Mouse (Mus musculus) heart, adult 9 months (tissue): ENCODE measurements around the gene Qprt.

Experiments used
- DNase-seq, 2 experiments: peaks; one replicate each; pipeline ENCODE4 v3.0.0; 2022; ENCODE audit warnings: low spot score in 2 of 2

Qprt gene

GRCm38 (mm10) chr7:127121911-127122270 lies at the start of gene Qprt:
Gene Qprt (minus strand): TSS chr7:127122226.
- DNase-seq: no peak

- DNase-seq: no peak
Measured at GRCm38 (mm10) chr7:127166501-127166900, 44.5 kb upstream of the Qprt start.

GRCm38 (mm10) chr7:127165607-127166493 lies 43.8 kb upstream of the Qprt start:
- no peak for DNase-seq

GRCm38 (mm10) chr7:127164002-127164401 lies 42.0 kb upstream of the Qprt start:
- no peak for DNase-seq

DNA sequence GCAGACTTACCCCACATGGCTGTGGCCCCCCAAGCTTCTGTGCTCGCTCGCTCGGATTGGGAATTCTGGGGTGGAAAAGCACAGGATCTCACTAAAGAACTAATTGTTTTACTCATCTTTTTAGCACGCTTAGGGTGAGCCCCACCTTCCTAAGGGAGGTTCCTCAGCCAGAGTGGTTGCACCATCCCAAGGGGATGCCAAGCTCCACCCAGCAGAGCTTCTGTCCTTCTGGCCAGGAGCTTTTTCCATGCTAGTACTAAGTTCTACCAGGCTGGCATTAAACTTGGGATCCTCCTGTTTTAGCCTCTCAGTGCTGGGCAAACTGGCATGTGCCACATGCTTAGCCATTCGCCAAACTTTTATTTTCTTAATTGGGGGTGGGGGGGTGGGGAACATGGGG lies 40.5 kb upstream of the Qprt start:
- DNase-seq: no peak

GRCm38 (mm10) chr7:127157548-127157947 lies 35.5 kb upstream of the Qprt start:
- DNase-seq: peak; percentile 22 to 32

- no peak for DNase-seq
Measured at GRCm38 (mm10) chr7:127153477-127153876, 31.5 kb upstream of the Qprt start.

GRCm38 (mm10) chr7:127152464-127152863 lies 30.4 kb upstream of the Qprt start:
- DNase-seq: no peak

GRCm38 (mm10) chr7:127147901-127148300 lies 25.9 kb upstream of the Qprt start:
- no peak for DNase-seq

GRCm38 (mm10) chr7:127146267-127146603 lies 24.2 kb upstream of the Qprt start:
- no peak for DNase-seq

DNA sequence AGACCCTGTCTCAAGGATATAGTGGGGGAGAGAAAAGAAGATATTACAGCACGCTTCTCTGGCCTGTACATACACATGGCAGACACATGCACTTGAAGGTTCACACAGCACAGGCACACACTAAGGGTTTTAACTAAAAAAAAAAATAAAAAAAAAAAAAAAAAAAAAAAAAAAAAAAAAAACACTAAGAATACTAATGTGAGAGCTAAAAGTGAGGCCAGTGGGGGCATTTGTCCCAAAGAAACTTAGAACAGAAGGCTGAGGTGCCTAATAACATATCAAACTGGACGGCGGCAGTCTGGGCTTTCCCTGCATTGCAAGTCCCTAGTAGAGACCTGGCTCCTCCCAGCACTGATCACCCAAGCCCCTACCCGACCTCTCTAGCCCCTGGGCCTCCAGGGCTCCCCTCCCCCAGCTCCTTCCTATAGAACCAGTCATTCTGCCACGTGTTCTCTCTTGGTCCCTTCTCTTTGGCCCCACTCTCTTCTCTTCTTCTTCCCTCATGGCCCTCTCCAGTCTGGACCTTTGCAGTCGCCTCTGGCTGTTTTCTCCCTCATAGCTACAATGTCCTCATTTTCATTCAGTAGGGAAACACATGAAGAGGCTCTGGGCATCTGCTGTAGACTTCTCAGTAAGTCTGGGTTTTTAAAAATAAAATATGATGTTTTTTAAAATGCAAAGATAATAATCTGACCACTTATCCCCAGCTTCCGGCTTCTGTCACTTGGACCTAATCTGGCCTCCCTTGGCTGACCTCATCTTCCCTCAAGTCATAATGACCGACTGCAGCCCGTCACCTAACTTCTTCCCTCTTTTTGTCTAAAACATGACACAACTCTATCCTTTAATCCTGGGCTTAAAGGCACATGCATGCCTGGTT lies 23.6 kb upstream of the Qprt start:
- no peak for DNase-seq

- DNase-seq: no peak
Measured at GRCm38 (mm10) chr7:127144412-127144811, 22.4 kb upstream of the Qprt start.

- DNase-seq: no peak
Measured at GRCm38 (mm10) chr7:127142666-127143065, 20.6 kb upstream of the Qprt start.

DNA sequence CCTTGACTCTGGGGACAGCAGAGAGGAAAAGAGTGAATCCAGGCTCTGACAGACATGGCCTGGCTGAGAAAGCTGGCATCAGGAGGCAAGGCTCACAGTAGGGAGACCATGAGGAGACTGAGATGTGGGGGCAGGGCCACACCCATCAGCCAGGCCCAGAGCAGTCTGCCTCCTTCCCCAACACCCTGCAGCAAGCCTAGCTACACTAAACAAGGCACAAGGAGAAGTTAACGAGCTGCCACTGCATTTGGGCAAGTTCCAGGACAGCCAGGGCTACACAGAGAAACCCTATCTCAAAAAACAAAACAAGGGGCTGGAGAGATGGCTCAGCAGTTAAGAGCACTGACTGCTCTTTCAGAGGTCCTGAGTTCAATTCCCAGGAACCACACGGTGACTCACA lies 20.2 kb upstream of the Qprt start:
- no peak for DNase-seq

DNA sequence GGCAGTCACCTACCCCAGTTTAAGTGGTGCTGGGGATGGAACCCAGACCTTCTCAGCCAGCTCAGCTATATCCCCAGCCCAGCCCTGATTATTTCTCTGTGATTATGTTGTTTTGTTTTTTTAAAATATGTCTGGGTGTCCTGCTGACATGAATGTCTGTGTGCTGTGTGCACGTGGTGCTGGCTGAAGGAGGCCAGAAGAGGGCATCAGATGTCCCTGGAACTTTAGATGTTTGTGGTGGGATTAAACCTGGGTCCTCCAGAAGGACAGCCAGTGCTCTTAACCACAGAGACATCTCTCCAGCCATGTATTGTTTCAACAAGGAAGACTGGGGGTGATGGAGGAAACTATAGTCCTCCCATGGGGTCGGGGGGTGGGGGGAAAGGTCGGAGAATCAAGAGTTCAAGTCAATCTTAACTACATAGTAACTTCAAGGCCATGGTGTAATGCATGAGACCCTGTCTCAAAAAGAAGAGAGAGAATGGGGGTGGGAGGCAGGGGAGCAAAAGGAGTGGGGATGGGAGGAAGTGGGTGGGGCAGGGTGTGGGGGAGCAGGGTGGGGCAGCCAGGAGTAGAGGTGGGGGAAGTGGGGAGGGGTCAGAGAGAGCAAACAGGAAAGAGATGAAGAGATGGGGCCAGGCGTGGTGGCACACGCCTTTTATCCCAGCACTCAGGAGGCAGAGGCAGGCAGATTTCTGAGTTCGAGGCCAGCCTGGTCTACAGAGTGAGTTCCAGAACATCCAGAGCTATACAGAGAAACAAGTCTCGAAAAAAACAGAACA lies 18.8 kb upstream of the Qprt start:
- DNase-seq: no peak

GRCm38 (mm10) chr7:127139562-127139961 lies 17.5 kb upstream of the Qprt start:
- DNase-seq: no peak

DNA sequence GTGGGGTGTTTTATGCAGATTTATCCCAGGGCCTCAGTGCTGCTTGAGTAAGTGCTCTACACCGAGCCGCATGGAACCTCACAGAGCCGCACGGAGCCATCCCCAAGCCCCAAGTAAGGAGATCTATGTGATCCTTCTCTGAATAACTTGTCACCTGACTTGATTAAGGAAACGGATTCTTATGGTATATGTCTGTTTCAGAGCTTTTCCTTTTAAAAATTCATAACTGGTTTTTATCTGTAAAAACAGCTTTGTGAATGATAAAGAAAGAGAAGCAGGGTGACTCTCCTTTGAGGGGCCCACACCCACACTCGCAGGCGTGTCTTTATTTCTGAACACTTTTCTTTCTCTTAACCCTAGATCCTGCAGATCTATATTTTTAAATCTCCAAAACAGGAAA lies 17.1 kb upstream of the Qprt start:
- no peak for DNase-seq

DNA sequence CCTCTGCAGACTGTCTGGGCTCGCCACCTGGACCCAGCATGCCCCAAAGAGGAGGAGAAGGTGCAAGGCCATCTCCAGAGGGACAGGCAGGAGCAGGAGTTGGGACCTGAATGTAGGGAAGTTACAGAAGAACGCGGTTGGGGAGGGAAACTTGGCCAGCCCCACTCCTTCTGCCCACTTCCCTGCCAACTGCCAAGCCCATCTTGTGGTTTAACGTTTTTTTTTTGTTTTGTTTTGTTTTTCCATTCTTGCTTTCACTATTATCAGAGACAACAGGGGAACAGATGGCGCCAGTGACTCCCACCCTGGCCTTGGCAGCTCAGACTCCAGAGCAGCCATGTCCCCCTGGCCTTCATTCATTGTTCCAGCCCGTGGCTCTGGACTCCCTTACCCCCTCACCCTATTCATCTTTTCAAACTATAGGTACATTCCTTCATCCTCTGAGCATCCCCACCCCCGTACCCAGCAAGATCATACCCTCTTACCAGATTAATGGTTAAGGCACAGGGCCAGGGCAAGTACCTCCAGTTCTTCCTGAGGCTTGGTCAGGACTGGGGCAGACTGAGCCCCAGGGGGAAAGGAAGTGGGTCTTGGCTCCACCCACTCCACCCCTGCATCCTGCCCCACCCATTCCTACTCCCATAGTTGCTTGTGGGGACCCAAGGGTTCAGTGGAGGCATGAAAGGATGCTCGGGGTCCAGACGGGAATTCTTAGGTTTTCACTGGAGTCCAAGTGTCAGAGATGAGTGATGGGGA lies 15.4 kb upstream of the Qprt start, which contains the start of gene Spn:
Gene Spn (minus strand): TSS at position 562 of the 756 bp plus-strand sequence.
- no peak for DNase-seq

- DNase-seq: no peak
Measured at GRCm38 (mm10) chr7:127136181-127137071, 14.4 kb upstream of the Qprt start.

GRCm38 (mm10) chr7:127134821-127135447 lies 12.9 kb upstream of the Qprt start:
- no peak for DNase-seq
